In genomic region chr5:106277231-106277630, GRCm38 (mm10) we compare ENCODE assay signal across 21 mouse cellular contexts.
DNase-seq lines count a peak whose midpoint lies in the region.
"Had no signal": no experiment of that assay in that cellular context is flagged by ENCODE, and none has a peak within 500 bp of the region (broad histone marks: within the 10 kb centered on the region; RNA-seq: fewer than 3 reads in every experiment).

No protein-coding gene starts in this region.

- intact Hi-C loops in left cerebral cortex, postnatal 4 days (cut with DNase I) = no loop called here
- intact Hi-C loops in left cerebral cortex, postnatal 14 days (cut with DNase I) = no loop called here

- peak; percentile 52 for DNase-seq in left cerebral cortex, postnatal 4 days
- DNase-seq in left cerebral cortex, postnatal 14 days (ENCODE audit: low spot score in 2 of 2) = no peak
- DNase-seq in cerebellum, adult 18-20 months = peak; percentile 83 to 87
- peak; percentile 84 to 90 for DNase-seq in cerebellum, postnatal 10 days
- no peak for DNase-seq in embryo, embryonic 9.5 days (ENCODE audit: extremely low spot score)
- DNase-seq in testis, postnatal 14 days (ENCODE audit: low spot score) = no peak
- no peak for DNase-seq in layer of hippocampus, postnatal 36 days
- DNase-seq: adrenal gland, postnatal 14 days; gastrocnemius, adult 2 months; heart, adult 2 months; heart, postnatal 4 days; kidney, adult 11 months; kidney, postnatal 14 days; layer of hippocampus, adult 9-11 months; liver, embryonic 13.5 days; lung, adult 18-20 months; lung, postnatal 10 days; right cerebral cortex, postnatal 25 days; spleen, adult 18-20 months; thymus, adult 18-20 months; thymus, postnatal 25 days had no signal

Comparison
In these comparisons a context has a peak if more than half of its experiments do, and no peak if none do; other contexts are left out.
1. DNase-seq: peak in left cerebral cortex, postnatal 4 days (single experiment), cerebellum, adult 18-20 months (2 of 2) and cerebellum, postnatal 10 days (2 of 2); none in left cerebral cortex, postnatal 14 days (0 of 2), embryo, embryonic 9.5 days (single experiment), testis, postnatal 14 days (single experiment) and layer of hippocampus, postnatal 36 days (0 of 2).